Mouse (Mus musculus): ENCODE measurements around the gene Pth1r.

DNA sequence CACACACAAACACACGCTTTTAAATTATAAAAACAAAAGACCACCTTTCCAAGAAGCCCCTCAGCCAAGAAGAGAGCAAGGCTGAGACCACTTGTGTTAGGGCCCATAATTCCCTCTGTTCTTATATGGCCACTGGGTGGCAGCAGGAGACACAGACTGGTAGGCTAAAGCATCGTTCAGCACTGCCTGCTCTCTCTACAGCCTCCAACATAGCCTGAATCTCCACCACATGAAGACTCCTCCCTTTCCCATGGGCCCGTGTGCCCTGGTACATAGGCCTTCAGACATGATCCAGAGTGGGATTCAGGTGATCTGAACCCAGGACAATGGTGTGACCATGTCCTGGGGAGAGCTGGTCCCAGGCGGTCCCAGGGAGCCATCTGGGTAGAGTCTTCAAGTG lies 30.2 kb downstream of the Pth1r start:
- TF ChIP-seq CTCF (IDR thresholded peaks at IDR 0.05; ENCODE audit: low read depth, low read length) (peak; percentile 87), POLR2A (IDR thresholded peaks at IDR 0.05; ENCODE audit: insufficient read depth, low read length) (no peak), EP300 (IDR thresholded peaks at IDR 0.05; ENCODE audit: insufficient read depth, low read depth, low read length) (no peak)
